Mouse (Mus musculus): ENCODE measurements at regions not wholly inside any gene's neighbourhood (a gene's known extent, or its start where the extent isn't known, plus 50 kb on each side); places are given as distances from the start of the nearest gene placed in this dataset.

- H3K27ac ChIP-seq (ENCODE audit: low read depth), result no peak overlapping the region
- no peaks in the 10 kb centered on the region for H3K9me3 ChIP-seq (ENCODE audit: low read length)
- H3K9ac ChIP-seq (replicated peaks), result no peak overlapping the region
- H3K4me2 ChIP-seq (ENCODE audit: low read depth, low read length), result no peak overlapping the region
- TF ChIP-seq CTCF (IDR thresholded peaks at IDR 0.05; ENCODE audit: low read depth), result no peak
- TF ChIP-seq EP300 (IDR thresholded peaks at IDR 0.05; ENCODE audit: low read depth), result no peak
- DNase-seq (no peak), ATAC-seq (no peak)
- no peaks in the 10 kb centered on the region for H3K27me3 ChIP-seq (ENCODE audit: insufficient read depth, low read length)
- WGBS (ENCODE audit: insufficient replicate concordance), result 39% methylated on average over 2 of the region's 2 CpGs
- no peaks in the 10 kb centered on the region for H3K4me1 ChIP-seq (ENCODE audit: insufficient read depth)
- H3K4me3 ChIP-seq (ENCODE audit: low read depth, low read length), result no peak overlapping the region
- no peaks in the 10 kb centered on the region for H3K36me3 ChIP-seq (replicated peaks; ENCODE audit: insufficient read depth, low read length)
Observed at GRCm38 (mm10) chr14:102142720-102143119, 413.0 kb downstream of the Lmo7 start.

- Histone ChIP-seq H3K4me1 (ENCODE audit: insufficient read depth) (no peaks in the 10 kb centered on the region), H3K4me3 (ENCODE audit: low read depth, low read length) (no peak overlapping the region), H3K9me3 (ENCODE audit: low read length) (no peaks in the 10 kb centered on the region), H3K9ac (replicated peaks) (no peak overlapping the region), H3K27ac (ENCODE audit: low read depth) (no peak overlapping the region), H3K27me3 (ENCODE audit: insufficient read depth, low read length) (no peaks in the 10 kb centered on the region), H3K36me3 (replicated peaks; ENCODE audit: insufficient read depth, low read length) (no peaks in the 10 kb centered on the region), H3K4me2 (ENCODE audit: low read depth, low read length) (no peak overlapping the region)
- ATAC-seq (no peak), DNase-seq (no peak)
- 68% methylated on average over 1 of the region's 1 CpGs for WGBS (ENCODE audit: insufficient replicate concordance)
- TF ChIP-seq CTCF (IDR thresholded peaks at IDR 0.05; ENCODE audit: low read depth) (no peak), EP300 (IDR thresholded peaks at IDR 0.05; ENCODE audit: low read depth) (no peak)
Observed at GRCm38 (mm10) chr14:102138936-102139335, 409.2 kb downstream of the Lmo7 start.

GRCm38 (mm10) chr14:102118166-102118565 is 388.4 kb downstream of the Lmo7 start:
- DNase-seq, result no peak
- TF ChIP-seq EP300 (IDR thresholded peaks at IDR 0.05; ENCODE audit: low read depth) (no peak), CTCF (IDR thresholded peaks at IDR 0.05; ENCODE audit: low read depth) (no peak)
- ATAC-seq, result no peak

GRCm38 (mm10) chr14:102106165-102106564 is 376.4 kb downstream of the Lmo7 start:
- Histone ChIP-seq H3K36me3 (replicated peaks; ENCODE audit: insufficient read depth, low read length) (no peaks in the 10 kb centered on the region), H3K4me2 (ENCODE audit: low read depth, low read length) (no peak overlapping the region), H3K27me3 (ENCODE audit: insufficient read depth, low read length) (no peaks in the 10 kb centered on the region), H3K27ac (ENCODE audit: low read depth) (no peak overlapping the region), H3K4me1 (ENCODE audit: insufficient read depth) (no peaks in the 10 kb centered on the region), H3K9me3 (ENCODE audit: low read length) (no peaks in the 10 kb centered on the region), H3K9ac (replicated peaks) (no peak overlapping the region), H3K4me3 (ENCODE audit: low read depth, low read length) (no peak overlapping the region)
- TF ChIP-seq CTCF (IDR thresholded peaks at IDR 0.05; ENCODE audit: low read depth) (no peak), EP300 (IDR thresholded peaks at IDR 0.05; ENCODE audit: low read depth) (no peak)
- ATAC-seq (no peak), DNase-seq (no peak)
- 70% methylated on average over 3 of the region's 3 CpGs for WGBS (ENCODE audit: insufficient replicate concordance)

More at GRCm38 (mm10) chr14:102118166-102118565, 388.4 kb downstream of the Lmo7 start:
- Histone ChIP-seq H3K9me3 (ENCODE audit: low read length) (no peaks in the 10 kb centered on the region), H3K4me2 (ENCODE audit: low read depth, low read length) (no peak overlapping the region), H3K9ac (replicated peaks) (no peak overlapping the region), H3K27ac (ENCODE audit: low read depth) (no peak overlapping the region), H3K27me3 (ENCODE audit: insufficient read depth, low read length) (no peaks in the 10 kb centered on the region), H3K36me3 (replicated peaks; ENCODE audit: insufficient read depth, low read length) (no peaks in the 10 kb centered on the region), H3K4me1 (ENCODE audit: insufficient read depth) (no peaks in the 10 kb centered on the region), H3K4me3 (ENCODE audit: low read depth, low read length) (no peak overlapping the region)
- WGBS (ENCODE audit: insufficient replicate concordance), result 86% methylated on average over 3 of the region's 3 CpGs

- Histone ChIP-seq H3K27ac (ENCODE audit: low read depth) (no peak overlapping the region), H3K9me3 (ENCODE audit: low read length) (no peaks in the 10 kb centered on the region), H3K4me1 (ENCODE audit: insufficient read depth) (no peaks in the 10 kb centered on the region), H3K27me3 (ENCODE audit: insufficient read depth, low read length) (no peaks in the 10 kb centered on the region), H3K36me3 (replicated peaks; ENCODE audit: insufficient read depth, low read length) (no peaks in the 10 kb centered on the region), H3K9ac (replicated peaks) (no peak overlapping the region), H3K4me3 (ENCODE audit: low read depth, low read length) (no peak overlapping the region), H3K4me2 (ENCODE audit: low read depth, low read length) (no peak overlapping the region)
- WGBS (ENCODE audit: insufficient replicate concordance), result 69% methylated on average over 1 of the region's 1 CpGs
- DNase-seq, result no peak
- TF ChIP-seq CTCF (IDR thresholded peaks at IDR 0.05; ENCODE audit: low read depth), result no peak
- TF ChIP-seq EP300 (IDR thresholded peaks at IDR 0.05; ENCODE audit: low read depth), result no peak
- ATAC-seq, result no peak
Observed at GRCm38 (mm10) chr14:102094105-102094504, 364.3 kb downstream of the Lmo7 start.

- ATAC-seq, result no peak
- TF ChIP-seq EP300 (IDR thresholded peaks at IDR 0.05; ENCODE audit: low read depth) (no peak), CTCF (IDR thresholded peaks at IDR 0.05; ENCODE audit: low read depth) (no peak)
- 75% methylated on average over 6 of the region's 6 CpGs for WGBS (ENCODE audit: insufficient replicate concordance)
Observed at GRCm38 (mm10) chr14:102092557-102092956, 362.8 kb downstream of the Lmo7 start.

GRCm38 (mm10) chr14:102048932-102049331 is 319.2 kb downstream of the Lmo7 start:
- ATAC-seq (no peak), DNase-seq (no peak)
- no peaks in the 10 kb centered on the region for H3K36me3 ChIP-seq (replicated peaks; ENCODE audit: insufficient read depth, low read length)

More at GRCm38 (mm10) chr14:102092557-102092956, 362.8 kb downstream of the Lmo7 start:
- Histone ChIP-seq H3K4me2 (ENCODE audit: low read depth, low read length) (no peak overlapping the region), H3K9ac (replicated peaks) (no peak overlapping the region), H3K4me1 (ENCODE audit: insufficient read depth) (no peaks in the 10 kb centered on the region), H3K27ac (ENCODE audit: low read depth) (no peak overlapping the region), H3K27me3 (ENCODE audit: insufficient read depth, low read length) (no peaks in the 10 kb centered on the region), H3K4me3 (ENCODE audit: low read depth, low read length) (no peak overlapping the region), H3K9me3 (ENCODE audit: low read length) (no peaks in the 10 kb centered on the region), H3K36me3 (replicated peaks; ENCODE audit: insufficient read depth, low read length) (no peaks in the 10 kb centered on the region)
- DNase-seq, result no peak

More at GRCm38 (mm10) chr14:102048932-102049331, 319.2 kb downstream of the Lmo7 start:
- H3K27ac ChIP-seq (ENCODE audit: low read depth), result no peak overlapping the region
- H3K27me3 ChIP-seq (ENCODE audit: insufficient read depth, low read length), result no peaks in the 10 kb centered on the region
- TF ChIP-seq CTCF (IDR thresholded peaks at IDR 0.05; ENCODE audit: low read depth) (no peak), EP300 (IDR thresholded peaks at IDR 0.05; ENCODE audit: low read depth) (no peak)
- H3K4me2 ChIP-seq (ENCODE audit: low read depth, low read length), result no peak overlapping the region
- 4% methylated on average over 3 of the region's 3 CpGs for WGBS (ENCODE audit: insufficient replicate concordance)
- H3K4me1 ChIP-seq (ENCODE audit: insufficient read depth), result no peaks in the 10 kb centered on the region
- H3K9me3 ChIP-seq (ENCODE audit: low read length), result no peaks in the 10 kb centered on the region
- H3K9ac ChIP-seq (replicated peaks), result no peak overlapping the region
- H3K4me3 ChIP-seq (ENCODE audit: low read depth, low read length), result no peak overlapping the region
